Mouse (Mus musculus): ENCODE measurements at regions not wholly inside any gene's neighbourhood (a gene's known extent, or its start where the extent isn't known, plus 50 kb on each side); places are given as distances from the start of the nearest gene placed in this dataset.

GRCm38 (mm10) chr10:117513925-117514546, 115.3 kb upstream of the Cpm start:
- Histone ChIP-seq H3K27me3 (ENCODE audit: low read depth, poor library complexity, severe bottlenecking) (no peaks in the 10 kb centered on the region), H3K36me3 (no peaks in the 10 kb centered on the region), H3K4me3 (no peak overlapping the region), H3K4me1 (peaks cover 28% of the 10 kb centered on the region), H3K9me3 (replicated peaks) (no peaks in the 10 kb centered on the region), H3K27ac (no peak overlapping the region)
- WGBS: 90% methylated on average over 7 of the region's 7 CpGs
- DNase-seq (ENCODE audit: low spot score): no peak

- 90% methylated on average over 9 of the region's 9 CpGs for WGBS
- H3K27me3 ChIP-seq (ENCODE audit: low read depth, poor library complexity, severe bottlenecking): no peaks in the 10 kb centered on the region
- H3K4me3 ChIP-seq: no peak overlapping the region
- H3K4me1 ChIP-seq: peaks cover 16% of the 10 kb centered on the region
- no peaks in the 10 kb centered on the region for H3K36me3 ChIP-seq
- no peaks in the 10 kb centered on the region for H3K9me3 ChIP-seq (replicated peaks)
- no peak overlapping the region for H3K27ac ChIP-seq
- no peak for DNase-seq (ENCODE audit: low spot score)
Measured at GRCm38 (mm10) chr10:117512424-117513257, 116.7 kb upstream of the Cpm start.

- no peaks in the 10 kb centered on the region for H3K9me3 ChIP-seq (replicated peaks)
- no peak overlapping the region for H3K27ac ChIP-seq
- H3K4me1 ChIP-seq: peaks cover 7% of the 10 kb centered on the region; the same call in 1 of the 2 replicates
- H3K4me3 ChIP-seq: no peak overlapping the region
- H3K36me3 ChIP-seq: no peaks in the 10 kb centered on the region
- DNase-seq (ENCODE audit: low spot score): no peak
- H3K27me3 ChIP-seq (ENCODE audit: low read depth, poor library complexity, severe bottlenecking): no peaks in the 10 kb centered on the region
- WGBS: 90% methylated on average over 8 of the region's 8 CpGs
Measured at GRCm38 (mm10) chr10:117511483-117512406, 117.6 kb upstream of the Cpm start.

GRCm38 (mm10) chr10:117510529-117511482, 118.5 kb upstream of the Cpm start:
- 92% methylated on average over 3 of the region's 3 CpGs for WGBS
- no peaks in the 10 kb centered on the region for H3K4me1 ChIP-seq
- H3K4me3 ChIP-seq: no peak overlapping the region
- no peaks in the 10 kb centered on the region for H3K36me3 ChIP-seq
- H3K27ac ChIP-seq: no peak overlapping the region
- H3K9me3 ChIP-seq (replicated peaks): no peaks in the 10 kb centered on the region
- DNase-seq (ENCODE audit: low spot score): no peak
- no peaks in the 10 kb centered on the region for H3K27me3 ChIP-seq (ENCODE audit: low read depth, poor library complexity, severe bottlenecking)

DNA sequence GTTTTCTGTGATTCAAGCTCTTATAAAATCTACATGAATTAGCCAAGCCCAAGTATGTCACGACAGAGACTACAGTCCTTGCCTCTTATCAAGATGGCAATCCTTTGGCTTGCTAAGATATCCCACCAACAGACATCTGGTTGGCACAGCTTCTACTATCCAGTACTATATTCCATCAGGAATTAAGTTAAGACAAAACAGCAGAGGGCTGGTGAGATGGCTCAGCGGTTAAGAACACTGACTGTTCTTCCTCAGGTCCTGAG, 119.1 kb upstream of the Cpm start:
- no peaks in the 10 kb centered on the region for H3K27me3 ChIP-seq (ENCODE audit: low read depth, poor library complexity, severe bottlenecking)
- no peak for DNase-seq (ENCODE audit: low spot score)
- H3K4me1 ChIP-seq: no peaks in the 10 kb centered on the region
- no peak overlapping the region for H3K27ac ChIP-seq
- H3K4me3 ChIP-seq: no peak overlapping the region
- no peaks in the 10 kb centered on the region for H3K9me3 ChIP-seq (replicated peaks)
- WGBS: 91% methylated on average over 2 of the region's 2 CpGs
- no peaks in the 10 kb centered on the region for H3K36me3 ChIP-seq

DNA sequence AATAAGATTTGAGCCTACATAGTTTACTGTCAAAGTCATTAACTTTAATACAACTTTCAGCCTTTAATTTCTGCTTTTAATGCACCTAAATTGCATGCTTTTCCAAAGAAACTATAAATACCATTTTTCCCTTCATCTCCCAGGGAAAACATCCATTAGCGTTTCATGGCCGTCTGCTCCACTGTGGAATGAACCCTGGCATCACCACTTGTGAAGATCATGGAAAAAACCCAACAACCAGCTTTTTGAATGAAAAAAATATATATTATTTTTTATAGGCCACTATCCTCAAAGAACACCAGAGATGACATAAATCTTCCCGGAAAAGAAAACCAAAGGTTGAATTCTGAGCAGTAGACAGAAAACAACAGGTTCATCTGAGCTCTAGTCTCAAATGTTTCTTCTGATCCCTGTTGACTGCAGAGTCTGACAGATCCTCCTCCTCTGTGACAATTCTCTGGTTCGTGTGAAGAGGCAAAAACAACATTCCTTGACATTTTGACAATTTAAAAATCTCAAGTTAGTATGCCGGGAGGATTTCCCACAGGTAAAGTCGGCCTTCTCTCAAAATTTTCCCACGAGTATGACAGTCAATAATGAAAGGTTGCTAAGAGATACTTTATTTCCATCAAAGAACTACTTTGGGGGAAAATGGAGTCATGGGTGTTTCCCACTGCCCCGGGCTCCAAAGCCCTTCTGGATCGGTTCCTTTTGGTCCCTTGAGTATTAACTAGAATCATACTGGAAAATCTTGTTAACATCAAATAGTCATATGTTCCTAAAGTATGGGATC, 119.7 kb upstream of the Cpm start:
- Histone ChIP-seq H3K36me3 (no peaks in the 10 kb centered on the region), H3K27me3 (ENCODE audit: low read depth, poor library complexity, severe bottlenecking) (no peaks in the 10 kb centered on the region), H3K27ac (no peak overlapping the region), H3K9me3 (replicated peaks) (no peaks in the 10 kb centered on the region), H3K4me1 (no peaks in the 10 kb centered on the region), H3K4me3 (no peak overlapping the region)
- DNase-seq (ENCODE audit: low spot score): no peak
- 89% methylated on average over 9 of the region's 9 CpGs for WGBS

DNA sequence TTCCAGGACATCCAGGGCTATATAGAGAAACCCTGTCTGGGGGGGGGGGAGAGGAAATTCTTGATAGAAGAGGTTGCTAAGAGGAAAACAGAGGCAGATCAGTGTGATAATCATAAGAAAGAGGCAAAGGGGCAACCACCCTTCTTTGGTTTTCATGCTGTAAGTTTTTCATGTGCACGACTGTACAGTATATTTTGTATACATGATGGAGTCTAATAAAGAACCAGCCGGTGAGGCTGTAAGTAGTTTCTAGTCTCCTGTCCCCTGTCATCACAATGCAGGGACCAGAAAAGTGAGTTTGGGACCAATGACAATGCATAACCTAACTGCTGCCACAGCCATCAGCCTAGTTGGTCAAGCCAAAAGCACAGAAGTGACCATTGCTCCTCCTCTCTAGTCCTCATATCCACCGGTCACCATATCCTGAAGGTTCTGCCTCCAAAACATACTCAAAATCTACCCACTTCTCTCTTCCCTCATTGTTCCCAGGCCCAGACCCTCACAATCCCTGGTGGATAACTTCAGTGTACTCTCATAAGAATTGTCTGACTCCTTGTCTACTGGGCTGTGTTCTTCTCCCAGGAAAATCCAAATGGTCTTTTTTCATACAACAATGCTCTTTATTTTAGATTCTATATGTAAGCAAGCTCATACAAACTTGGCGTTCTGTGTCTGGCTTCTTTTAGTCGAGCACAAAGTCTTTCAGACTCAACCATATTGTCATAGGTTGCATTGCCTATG, 122.9 kb upstream of the Cpm start:
- 0 out of 2 replicates have a peak, but pooled peaks cover 3% of the 10 kb centered on the region for H3K4me1 ChIP-seq
- no peak overlapping the region for H3K4me3 ChIP-seq
- no peaks in the 10 kb centered on the region for H3K9me3 ChIP-seq (replicated peaks)
- H3K36me3 ChIP-seq: no peaks in the 10 kb centered on the region
- no peaks in the 10 kb centered on the region for H3K27me3 ChIP-seq (ENCODE audit: low read depth, poor library complexity, severe bottlenecking)
- H3K27ac ChIP-seq: no peak overlapping the region
- 93% methylated on average over 5 of the region's 5 CpGs for WGBS
- no peak for DNase-seq (ENCODE audit: low spot score)

DNA sequence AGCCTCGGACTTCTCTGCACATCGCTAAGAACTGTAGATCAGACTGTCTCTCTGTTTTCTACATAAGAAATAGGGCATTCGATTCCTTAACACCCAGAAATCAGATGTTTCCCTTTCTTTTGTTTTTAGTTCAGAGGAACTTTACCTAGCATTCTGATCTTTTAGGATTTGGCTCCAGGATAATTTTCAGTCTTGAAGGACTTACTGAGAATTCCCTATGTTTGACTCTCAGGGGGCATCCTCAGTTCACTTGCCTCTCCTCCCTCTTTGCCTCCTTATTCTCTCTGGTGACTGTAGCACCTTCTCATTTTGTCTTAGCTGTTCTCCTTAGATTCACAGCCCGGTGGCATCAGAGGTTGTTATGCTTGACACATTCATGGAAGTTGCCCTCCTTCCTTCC, 123.8 kb upstream of the Cpm start:
- H3K4me3 ChIP-seq: no peak overlapping the region
- no peaks in the 10 kb centered on the region for H3K9me3 ChIP-seq (replicated peaks)
- no peaks in the 10 kb centered on the region for H3K27me3 ChIP-seq (ENCODE audit: low read depth, poor library complexity, severe bottlenecking)
- no peak overlapping the region for H3K27ac ChIP-seq
- WGBS: 88% methylated on average over 4 of the region's 4 CpGs
- no peak for DNase-seq (ENCODE audit: low spot score)
- H3K36me3 ChIP-seq: no peaks in the 10 kb centered on the region
- H3K4me1 ChIP-seq: 0 out of 2 replicates have a peak, but pooled peaks cover 3% of the 10 kb centered on the region

- no peaks in the 10 kb centered on the region for H3K9me3 ChIP-seq (replicated peaks)
- 89% methylated on average over 3 of the region's 3 CpGs for WGBS
- no peak overlapping the region for H3K27ac ChIP-seq
- H3K36me3 ChIP-seq: no peaks in the 10 kb centered on the region
- DNase-seq (ENCODE audit: low spot score): no peak
- H3K27me3 ChIP-seq (ENCODE audit: low read depth, poor library complexity, severe bottlenecking): no peaks in the 10 kb centered on the region
- H3K4me3 ChIP-seq: no peak overlapping the region
- 0 out of 2 replicates have a peak, but pooled peaks cover 3% of the 10 kb centered on the region for H3K4me1 ChIP-seq
Measured at GRCm38 (mm10) chr10:117505057-117505456, 124.2 kb upstream of the Cpm start.

- H3K36me3 ChIP-seq: no peaks in the 10 kb centered on the region
- 0 out of 2 replicates have a peak, but pooled peaks cover 3% of the 10 kb centered on the region for H3K4me1 ChIP-seq
- H3K9me3 ChIP-seq (replicated peaks): no peaks in the 10 kb centered on the region
- no peak overlapping the region for H3K4me3 ChIP-seq
- 87% methylated on average over 5 of the region's 5 CpGs for WGBS
- no peak overlapping the region for H3K27ac ChIP-seq
- no peaks in the 10 kb centered on the region for H3K27me3 ChIP-seq (ENCODE audit: low read depth, poor library complexity, severe bottlenecking)
- no peak for DNase-seq (ENCODE audit: low spot score)
Measured at GRCm38 (mm10) chr10:117504267-117504902, 124.6 kb upstream of the Cpsf6 start.
